Mouse (Mus musculus): ENCODE data around the gene Mup5. TPM values are rescaled to one million over a fixed set of nuclear protein-coding genes. Genes with fewer than 3 reads are reported as not detected.
"Not testable (repeated sequence)": the region's sequence is repeated elsewhere in the genome, so short reads cannot be mapped to it uniquely, and the experiment has no call there.

Mup5 gene
- total and polyA plus RNA-seq, 3 experiments = not detected

DNA sequence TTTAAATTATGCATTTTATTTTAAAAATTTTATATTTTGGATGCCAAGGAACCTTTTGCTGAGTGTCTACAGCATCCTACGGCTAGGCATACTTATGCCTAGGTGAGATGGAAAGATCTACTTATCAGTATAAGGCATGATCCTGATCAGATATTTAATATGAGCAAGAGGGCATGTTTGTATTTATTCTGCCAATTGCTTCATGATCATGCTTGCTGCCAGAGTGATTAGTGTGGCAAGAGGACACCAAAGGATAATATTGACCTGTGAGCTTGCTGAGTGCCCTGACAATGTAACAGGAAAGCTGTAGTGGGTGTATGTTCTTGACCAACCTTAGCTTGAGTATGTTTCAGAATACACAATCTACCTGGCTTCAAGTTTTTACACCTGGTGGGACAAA is 45.3 kb downstream of the Mup5 start:
- H3K4me3 ChIP-seq (replicated peaks in 1 of 3; ENCODE audit: low read depth in 2 of 3, low read length in 2 of 3, poor library complexity in 1 of 3); H3K4me2 ChIP-seq (ENCODE audit: insufficient read depth, low read depth, poor library complexity, severe bottlenecking); H3K9ac ChIP-seq (ENCODE audit: insufficient read depth, low read depth); H3K27ac ChIP-seq (ENCODE audit: insufficient read depth, low read depth); H3K79me2 ChIP-seq (replicated peaks; ENCODE audit: control insufficient read depth, extremely low read depth, insufficient read depth, poor library complexity, severe bottlenecking); dilution Hi-C loops (cut with MboI; ENCODE audit: extremely low pct_ligation_motif_present, extremely low pct_unique_long_range_greater_than_20kb, low sequenced_read_pairs); H3K4me1 ChIP-seq (ENCODE audit: control insufficient read depth in 1 of 2, insufficient read depth in 2 of 2); H3K27me3 ChIP-seq (replicated peaks); in situ Hi-C loops (cut with MboI; ENCODE audit: low pct_ligation_motif_present, low pct_unique_long_range_greater_than_20kb, low sequenced_read_pairs); H3K9me3 ChIP-seq (replicated peaks; ENCODE audit: low read length); H3K36me3 ChIP-seq (replicated peaks in 1 of 2; ENCODE audit: control insufficient read depth in 1 of 2, insufficient read depth in 1 of 2, low read length in 1 of 2); DNase-seq (ENCODE audit: extremely low read depth): not testable (repeated sequence)

DNA sequence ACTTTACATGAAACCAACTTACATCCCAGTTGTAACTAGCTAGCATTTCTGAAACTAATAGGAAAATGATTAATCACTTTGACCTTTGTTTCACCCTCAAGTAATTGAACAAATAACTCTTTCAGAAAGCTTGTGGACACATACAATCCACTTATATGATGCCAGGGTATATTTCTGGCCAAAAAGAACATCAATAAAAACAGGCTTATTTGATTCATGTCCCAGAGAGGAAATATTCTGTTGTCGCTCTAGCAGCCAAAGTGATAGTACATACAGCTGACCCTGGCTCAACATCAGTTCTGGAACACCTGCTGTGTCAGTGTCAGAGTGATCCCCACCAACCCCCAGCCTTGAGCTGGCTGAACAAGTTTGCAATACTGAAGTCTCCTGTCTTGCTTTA is 50.8 kb downstream of the Mup5 start:
- DNase-seq (ENCODE audit: extremely low read depth); H3K27ac ChIP-seq (ENCODE audit: insufficient read depth, low read depth); dilution Hi-C loops (cut with MboI; ENCODE audit: extremely low pct_ligation_motif_present, extremely low pct_unique_long_range_greater_than_20kb, low sequenced_read_pairs); in situ Hi-C loops (cut with MboI; ENCODE audit: low pct_ligation_motif_present, low pct_unique_long_range_greater_than_20kb, low sequenced_read_pairs); H3K9me3 ChIP-seq (replicated peaks; ENCODE audit: low read length); H3K4me2 ChIP-seq (ENCODE audit: insufficient read depth, low read depth, poor library complexity, severe bottlenecking); H3K36me3 ChIP-seq (replicated peaks in 1 of 2; ENCODE audit: control insufficient read depth in 1 of 2, insufficient read depth in 1 of 2, low read length in 1 of 2); H3K27me3 ChIP-seq (replicated peaks); H3K4me1 ChIP-seq (ENCODE audit: control insufficient read depth in 1 of 2, insufficient read depth in 2 of 2); H3K9ac ChIP-seq (ENCODE audit: insufficient read depth, low read depth); H3K79me2 ChIP-seq (replicated peaks; ENCODE audit: control insufficient read depth, extremely low read depth, insufficient read depth, poor library complexity, severe bottlenecking); H3K4me3 ChIP-seq (replicated peaks in 1 of 3; ENCODE audit: low read depth in 2 of 3, low read length in 2 of 3, poor library complexity in 1 of 3): not testable (repeated sequence)

DNA sequence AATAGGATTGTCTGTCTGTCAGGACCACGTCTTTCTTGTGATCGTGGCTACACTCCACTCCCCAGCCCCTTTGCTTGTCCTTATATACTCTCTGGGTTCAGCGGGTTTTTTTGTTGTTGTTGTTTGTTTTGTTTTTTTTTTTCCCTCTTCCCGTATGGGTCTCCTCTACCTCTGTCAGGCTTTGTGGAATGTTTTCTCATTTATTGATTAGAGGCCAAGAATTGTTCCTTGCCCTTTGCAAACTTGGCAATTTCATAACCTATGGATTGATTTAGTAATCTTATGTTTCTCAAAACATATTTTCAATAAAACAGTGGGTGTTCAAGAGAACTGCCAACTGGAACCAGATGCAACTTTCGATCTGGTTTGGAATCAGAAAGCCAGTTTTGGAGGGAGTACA is 52.9 kb downstream of the Mup5 start, which contains the start of gene Mup19:
TSS of gene Mup19 (minus strand) at position 101 of the 400 bp plus-strand sequence.
- in situ Hi-C loops (cut with MboI; ENCODE audit: low pct_ligation_motif_present, low pct_unique_long_range_greater_than_20kb, low sequenced_read_pairs); H3K79me2 ChIP-seq (replicated peaks; ENCODE audit: control insufficient read depth, extremely low read depth, insufficient read depth, poor library complexity, severe bottlenecking); H3K4me3 ChIP-seq (replicated peaks in 1 of 3; ENCODE audit: low read depth in 2 of 3, low read length in 2 of 3, poor library complexity in 1 of 3); DNase-seq (ENCODE audit: extremely low read depth); H3K4me2 ChIP-seq (ENCODE audit: insufficient read depth, low read depth, poor library complexity, severe bottlenecking); H3K36me3 ChIP-seq (replicated peaks in 1 of 2; ENCODE audit: control insufficient read depth in 1 of 2, insufficient read depth in 1 of 2, low read length in 1 of 2); H3K27ac ChIP-seq (ENCODE audit: insufficient read depth, low read depth); H3K27me3 ChIP-seq (replicated peaks); H3K9ac ChIP-seq (ENCODE audit: insufficient read depth, low read depth); H3K4me1 ChIP-seq (ENCODE audit: control insufficient read depth in 1 of 2, insufficient read depth in 2 of 2); H3K9me3 ChIP-seq (replicated peaks; ENCODE audit: low read length); dilution Hi-C loops (cut with MboI; ENCODE audit: extremely low pct_ligation_motif_present, extremely low pct_unique_long_range_greater_than_20kb, low sequenced_read_pairs): not testable (repeated sequence)

Other genes starting within 250 kb of the Mup5 start
- not detected in 2 replicates for gene Mup17, start 239.4 kb downstream of the Mup5 start, total RNA-seq (2012; rRNA removed)
- gene Mup17, start 239.4 kb downstream of the Mup5 start, total RNA-seq (2014; rRNA removed) = not detected in 2 replicates
- not detected in 2 replicates for gene Mup17, start 239.4 kb downstream of the Mup5 start, polyA plus RNA-seq (2012; ENCODE audit: insufficient read length, low read depth)
- not detected in 2 replicates for gene Mup18, start 161.1 kb downstream of the Mup5 start, total RNA-seq (2012; rRNA removed)
- not detected in 2 replicates for gene Mup18, start 161.1 kb downstream of the Mup5 start, total RNA-seq (2014; rRNA removed)
- not detected in 2 replicates for gene Mup18, start 161.1 kb downstream of the Mup5 start, polyA plus RNA-seq (2012; ENCODE audit: insufficient read length, low read depth)
- not detected in 2 replicates for gene Mup19, start 53.0 kb downstream of the Mup5 start, total RNA-seq (2012; rRNA removed)
- not detected in 2 replicates for gene Mup19, start 53.0 kb downstream of the Mup5 start, total RNA-seq (2014; rRNA removed)
- gene Mup19, start 53.0 kb downstream of the Mup5 start, polyA plus RNA-seq (2012; ENCODE audit: insufficient read length, low read depth) = not detected in 2 replicates
- gene Mup20, start 218.9 kb upstream of the Mup5 start, total RNA-seq (2012; rRNA removed) = not detected in 2 replicates
- not detected in 2 replicates for gene Mup20, start 218.9 kb upstream of the Mup5 start, total RNA-seq (2014; rRNA removed)
- not detected in 2 replicates for gene Mup20, start 218.9 kb upstream of the Mup5 start, polyA plus RNA-seq (2012; ENCODE audit: insufficient read length, low read depth)